Mouse (Mus musculus) adrenal gland, postnatal 14 days (tissue): ENCODE results near the gene Tor1aip1. TPM values are rescaled to one million over a fixed set of nuclear protein-coding genes. Genes with fewer than 3 reads are reported as not detected.

Experiments used
- total RNA-seq: library from RNA; stranded (reverse); gene quantifications from 2 replicates; pipeline ENCODE4 v1.2.3, GENCODE M21; 2021

The Tor1aip1 gene
- total RNA-seq, 1 experiment from 2014 or later: 101 TPM

Other genes starting within 250 kb of the Tor1aip1 start
- gene Qsox1, start 223.6 kb downstream of the Tor1aip1 start, total RNA-seq: 64.3 and 73.7 TPM in 2 replicates
- gene Cep350, start 63.2 kb downstream of the Tor1aip1 start, total RNA-seq: 33.6 and 39.6 TPM in 2 replicates
- gene Tor1aip2, start 1.1 kb downstream of the Tor1aip1 start, total RNA-seq: 113 and 124 TPM in 2 replicates
- gene Fam163a, start 168.5 kb upstream of the Tor1aip1 start, total RNA-seq: 11.0 and 12.2 TPM in 2 replicates